ENCODE assay signal across 17 mouse cellular contexts in the genomic region with DNA sequence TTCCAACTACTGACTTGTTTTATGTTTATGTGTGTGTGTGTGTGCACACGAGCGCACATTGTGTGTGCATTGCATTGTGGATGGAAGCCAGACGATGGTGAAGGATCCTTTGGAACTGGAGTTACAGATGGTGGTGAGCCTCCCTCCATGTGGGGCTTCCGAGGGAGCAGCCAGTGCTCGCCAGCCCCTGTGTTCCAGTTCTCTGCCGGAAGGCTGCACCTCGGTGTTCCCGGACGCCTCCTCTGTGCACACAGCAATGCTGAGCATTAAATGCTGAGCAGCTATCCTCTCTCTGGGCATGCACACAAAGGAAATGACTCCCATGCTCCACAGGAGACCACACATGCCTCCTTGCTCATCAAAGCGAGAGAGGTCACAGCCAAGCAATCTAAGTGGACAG.
A peak's percentile ranks its signal among the peaks of the same experiment; 100 is the strongest.
DNase-seq lines count a peak whose midpoint lies in the region; ATAC-seq and TF ChIP-seq lines count a peak whose summit lies in the region.
"Had no signal": no experiment of that assay in that cellular context is flagged by ENCODE, and none has a peak within 500 bp of the region (broad histone marks: within the 10 kb centered on the region; RNA-seq: fewer than 3 reads in every experiment).

No protein-coding gene starts in this region.

- H3K9me3 ChIP-seq in heart, embryonic 13.5 days = no peaks in the 10 kb centered on the region
- H3K9me3 ChIP-seq in heart, embryonic 12.5 days (replicated peaks) = no peaks in the 10 kb centered on the region
- no peaks in the 10 kb centered on the region for H3K9me3 ChIP-seq in liver, embryonic 11.5 days (ENCODE audit: control insufficient read depth, low read length)
- H3K9me3 ChIP-seq: hindbrain, embryonic 15.5 days; liver, embryonic 13.5 days; lung, embryonic 15.5 days; midbrain, embryonic 15.5 days had no signal

- no peak overlapping the region for H3K4me2 ChIP-seq in heart, embryonic 13.5 days
- H3K4me2 ChIP-seq in heart, embryonic 12.5 days = no peak overlapping the region
- H3K4me2 ChIP-seq in liver, embryonic 11.5 days = no peak overlapping the region
- H3K4me2 ChIP-seq: hindbrain, embryonic 15.5 days; liver, embryonic 13.5 days; lung, embryonic 15.5 days; midbrain, embryonic 15.5 days had no signal

- WGBS in heart, embryonic 13.5 days = 78% methylated on average over 10 of the region's 10 CpGs
- 77% methylated on average over 10 of the region's 10 CpGs for WGBS in heart, embryonic 12.5 days
- WGBS in liver, embryonic 11.5 days = 78% methylated on average over 10 of the region's 10 CpGs

- H3K4me3 ChIP-seq in heart, embryonic 13.5 days = no peak overlapping the region
- no peak overlapping the region for H3K4me3 ChIP-seq in heart, embryonic 12.5 days
- H3K4me3 ChIP-seq in liver, embryonic 11.5 days (ENCODE audit: low read depth, low read length) = no peak overlapping the region
- no peak overlapping the region for H3K4me3 ChIP-seq in cortical plate, adult 2 months (ENCODE audit: insufficient read depth, low read length)
- H3K4me3 ChIP-seq: heart, adult 2 months; hindbrain, embryonic 15.5 days; liver, embryonic 13.5 days; lung, embryonic 15.5 days; midbrain, embryonic 15.5 days had no signal

- no peaks in the 10 kb centered on the region for H3K36me3 ChIP-seq in heart, embryonic 13.5 days
- no peaks in the 10 kb centered on the region for H3K36me3 ChIP-seq in heart, embryonic 12.5 days
- H3K36me3 ChIP-seq in liver, embryonic 11.5 days (ENCODE audit: control insufficient read depth, insufficient read depth, low read length) = no peaks in the 10 kb centered on the region
- H3K36me3 ChIP-seq: hindbrain, embryonic 15.5 days; liver, embryonic 13.5 days; lung, embryonic 15.5 days; midbrain, embryonic 15.5 days had no signal

- no peak for ATAC-seq in heart, embryonic 13.5 days (ENCODE audit: extremely low read depth, insufficient number of reproducible peaks, low FRiP score, low TSS enrichment)
- ATAC-seq in heart, embryonic 12.5 days (ENCODE audit: insufficient number of reproducible peaks, low FRiP score) = no peak
- no peak for ATAC-seq in liver, embryonic 11.5 days (replicated peaks; ENCODE audit: low FRiP score)
- ATAC-seq in megakaryocyte, adult 5-6 weeks (ENCODE audit: poor library complexity, severe bottlenecking) = no peak
- ATAC-seq: intestine, postnatal 0 days; midbrain, embryonic 15.5 days had no signal

- H3K4me1 ChIP-seq in heart, embryonic 13.5 days = peaks cover 73% of the 10 kb centered on the region
- H3K4me1 ChIP-seq in heart, embryonic 12.5 days (replicated peaks) = peaks cover 85% of the 10 kb centered on the region
- peaks cover 31% of the 10 kb centered on the region for H3K4me1 ChIP-seq in liver, embryonic 11.5 days (replicated peaks; ENCODE audit: control insufficient read depth, insufficient read depth, low read length)
- peaks cover 6% of the 10 kb centered on the region for H3K4me1 ChIP-seq in cortical plate, adult 2 months (ENCODE audit: control insufficient read depth, insufficient read depth, low read length)

- no peak overlapping the region for H3K27ac ChIP-seq in heart, embryonic 13.5 days (replicated peaks)
- no peak overlapping the region for H3K27ac ChIP-seq in heart, embryonic 12.5 days (ENCODE audit: poor library complexity, severe bottlenecking)
- no peak overlapping the region for H3K27ac ChIP-seq in liver, embryonic 11.5 days (ENCODE audit: low read depth, low read length)
- peak overlapping the region; percentile 10; the same call in 1 of the 2 replicates for H3K27ac ChIP-seq in cortical plate, adult 2 months (ENCODE audit: insufficient read depth, low read length)
- H3K27ac ChIP-seq: heart, adult 2 months; hindbrain, embryonic 15.5 days; liver, embryonic 13.5 days; lung, embryonic 15.5 days; midbrain, embryonic 15.5 days had no signal

- DNase-seq in liver, embryonic 11.5 days (ENCODE audit: low spot score) = no peak
- DNase-seq in liver = no peak
- DNase-seq in brain, adult 2 months (ENCODE audit: low read depth, low spot score) = peak; percentile 59
- DNase-seq: cerebellum, adult 2 months; cerebellum, postnatal 36 days; gastrocnemius, postnatal 25 days; heart, adult 2 months; liver, embryonic 13.5 days; thymus, postnatal 14 days had no signal

- peak overlapping the region; percentile 33; the same call in 1 of the 2 replicates for H3K9ac ChIP-seq in heart, embryonic 13.5 days
- no peak overlapping the region for H3K9ac ChIP-seq in heart, embryonic 12.5 days
- H3K9ac ChIP-seq in liver, embryonic 11.5 days (ENCODE audit: low read depth, low read length) = peak overlapping the region; percentile 20; the same call in 1 of the 2 replicates
- H3K9ac ChIP-seq: hindbrain, embryonic 15.5 days; liver, embryonic 13.5 days; lung, embryonic 15.5 days; midbrain, embryonic 15.5 days had no signal

- no peaks in the 10 kb centered on the region for H3K27me3 ChIP-seq in heart, embryonic 13.5 days (replicated peaks)
- H3K27me3 ChIP-seq in heart, embryonic 12.5 days (replicated peaks) = no peaks in the 10 kb centered on the region
- H3K27me3 ChIP-seq in liver, embryonic 11.5 days (replicated peaks; ENCODE audit: control insufficient read depth, insufficient read depth, low read length) = no peaks in the 10 kb centered on the region
- H3K27me3 ChIP-seq: hindbrain, embryonic 15.5 days; liver, embryonic 13.5 days; lung, embryonic 15.5 days; midbrain, embryonic 15.5 days had no signal

- no peak for TF ChIP-seq POLR2A in cortical plate, adult 2 months (IDR thresholded peaks at IDR 0.05; ENCODE audit: extremely low read depth, insufficient read depth, low read length)

- no peak for TF ChIP-seq CTCF in cortical plate, adult 2 months (IDR thresholded peaks at IDR 0.05; ENCODE audit: extremely low read depth, insufficient read depth, low read length)
